Mouse (Mus musculus) gastrocnemius, postnatal 10 days (tissue): ENCODE results near the gene Gm6583. TPM values are rescaled to one million over a fixed set of nuclear protein-coding genes. Genes with fewer than 3 reads are reported as not detected.

Experiments used
- DNase-seq: peaks from one replicate; pipeline ENCODE4 v3.0.0; 2021; ENCODE audit warnings: mixed read lengths
- total RNA-seq, 2 experiments: library from RNA; stranded (reverse); gene quantifications; 2 replicates each; pipeline ENCODE4 v1.2.3; 2021

Gene Gm6583
- total RNA-seq, 2 experiments from 2014 or later, result not detected

- no peak for DNase-seq
Measured at GRCm38 (mm10) chr5:112367929-112368328, 12.1 kb upstream of the Gm6583 start.

GRCm38 (mm10) chr5:112367338-112367737 lies 11.5 kb upstream of the Gm6583 start:
- no peak for DNase-seq

GRCm38 (mm10) chr5:112366879-112367278 lies 11.0 kb upstream of the Gm6583 start:
- DNase-seq, result no peak

GRCm38 (mm10) chr5:112364184-112364797 lies 8.5 kb upstream of the Gm6583 start:
- no peak for DNase-seq

GRCm38 (mm10) chr5:112360077-112360476 lies 4.2 kb upstream of the Gm6583 start:
- DNase-seq, result no peak

- no peak for DNase-seq
Measured at GRCm38 (mm10) chr5:112359520-112359919, 3.7 kb upstream of the Gm6583 start.

GRCm38 (mm10) chr5:112356322-112356721 lies 489 bp upstream of the Gm6583 start:
- no peak for DNase-seq

- no peak for DNase-seq
Measured at GRCm38 (mm10) chr5:112355493-112355892, 340 bp downstream of the Gm6583 start.

- DNase-seq, result no peak
Measured at GRCm38 (mm10) chr5:112349169-112349568, 6.7 kb downstream of the Gm6583 start.

- no peak for DNase-seq
Measured at GRCm38 (mm10) chr5:112346211-112346965, 9.4 kb downstream of the Gm6583 start.

GRCm38 (mm10) chr5:112344092-112344960 lies 11.5 kb downstream of the Gm6583 start:
- no peak for DNase-seq

- DNase-seq, result no peak
Measured at GRCm38 (mm10) chr5:112343205-112343595, 12.6 kb downstream of the Gm6583 start.

GRCm38 (mm10) chr5:112342463-112343204 lies 13.2 kb downstream of the Gm6583 start, which contains the start of the genes Srrd and Hps4:
TSS of gene Srrd (minus strand) at chr5:112343040.
TSS of gene Hps4 (plus strand) at chr5:112343083.
- DNase-seq, result peak; percentile 87

- DNase-seq, result no peak
Measured at GRCm38 (mm10) chr5:112339215-112339614, 16.6 kb downstream of the Gm6583 start.

GRCm38 (mm10) chr5:112337004-112337403 lies 18.8 kb downstream of the Gm6583 start:
- DNase-seq, result no peak

GRCm38 (mm10) chr5:112335473-112335872 lies 20.4 kb downstream of the Gm6583 start:
- DNase-seq, result peak; percentile 37

GRCm38 (mm10) chr5:112329805-112330564 lies 25.8 kb downstream of the Gm6583 start:
- no peak for DNase-seq

- DNase-seq, result no peak
Measured at GRCm38 (mm10) chr5:112327854-112328253, 28.0 kb downstream of the Gm6583 start.

- no peak for DNase-seq
Measured at GRCm38 (mm10) chr5:112326446-112327009, 29.3 kb downstream of the Gm6583 start.

- DNase-seq, result peak; percentile 96
Measured at GRCm38 (mm10) chr5:112325546-112326445, 30.0 kb downstream of the Gm6583 start, which contains the start of gene Tfip11. TSS of gene Tfip11 (plus strand) at chr5:112326358.
